Mouse (Mus musculus): Measurements from ENCODE around the gene Igf1r.
A peak's percentile ranks its signal among the peaks of the same experiment; 100 is the strongest.

Igf1r gene

DNA sequence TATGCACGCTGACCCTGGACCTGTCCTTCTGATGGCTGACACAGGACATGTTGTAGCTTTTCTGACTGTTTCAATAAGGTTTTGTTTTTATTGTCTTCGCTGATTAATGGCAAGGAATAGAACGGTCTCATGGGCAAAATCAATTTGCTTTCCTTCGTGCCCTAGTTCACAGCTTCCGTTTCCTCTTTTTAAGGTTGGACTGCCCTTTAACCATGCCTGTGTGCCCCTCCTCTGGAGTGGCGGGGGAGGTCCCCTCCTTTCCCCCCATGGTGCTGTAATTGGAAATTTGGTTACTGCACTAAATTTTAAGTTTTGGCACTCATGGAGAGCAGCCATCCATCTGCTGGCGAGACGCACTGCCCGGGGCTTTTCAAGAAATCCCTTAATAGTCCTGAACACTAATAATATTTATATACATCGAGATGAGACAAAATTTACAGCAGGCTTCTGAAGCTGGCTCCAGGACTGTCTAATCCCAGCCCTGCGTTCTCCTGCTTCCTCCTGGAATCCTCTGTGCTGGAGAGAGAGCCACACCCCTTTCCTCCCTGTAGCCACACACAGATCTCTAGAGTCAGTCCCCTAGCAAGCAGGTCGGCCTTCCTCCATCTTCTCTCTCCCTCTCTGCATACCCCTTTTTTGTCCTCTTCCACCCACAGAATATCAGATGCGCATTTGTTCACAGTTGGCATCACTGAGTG lies 207.6 kb downstream of the Igf1r start:
- no peak for DNase-seq (ENCODE audit: low read depth, low spot score)

DNA sequence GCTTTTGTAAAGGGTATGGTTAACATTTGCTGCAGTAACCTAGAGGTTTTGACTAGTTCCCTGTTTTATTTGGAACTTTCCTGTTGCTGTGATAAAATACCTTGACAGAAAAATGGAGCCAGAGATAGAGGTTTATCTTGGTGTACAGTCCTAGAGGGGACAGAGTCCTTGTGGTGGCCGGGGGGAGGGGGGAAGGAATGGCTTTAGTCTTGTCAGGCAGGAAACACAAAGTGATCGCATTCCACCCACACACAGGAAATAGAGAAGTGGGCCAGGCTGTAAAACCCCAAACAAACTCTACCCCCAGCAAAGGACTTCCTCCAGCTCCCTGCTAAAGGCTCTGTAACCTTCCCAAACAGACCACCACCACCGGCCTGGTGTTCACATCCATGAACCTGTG lies 211.4 kb downstream of the Igf1r start:
- no peak for DNase-seq (ENCODE audit: low read depth, low spot score)

DNA sequence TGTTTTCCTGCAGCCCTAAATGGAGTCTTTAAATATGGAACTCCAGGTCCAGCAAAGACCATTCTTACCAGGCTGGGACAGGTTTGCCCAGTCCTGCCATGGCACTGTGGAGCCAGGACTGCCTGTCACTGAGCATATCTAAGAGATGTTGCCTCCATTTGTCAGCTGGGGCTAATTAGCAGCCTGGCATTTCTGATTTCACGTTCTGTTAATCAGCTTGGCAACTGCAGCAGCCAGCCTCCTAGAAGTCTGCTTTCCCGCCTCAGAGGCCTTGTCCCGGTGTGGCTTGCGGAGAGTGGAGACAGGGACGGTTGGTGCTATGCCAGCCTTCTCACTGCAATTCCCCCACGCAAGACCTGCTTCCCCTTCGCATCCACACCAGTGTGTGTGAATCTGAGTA lies 220.1 kb downstream of the Igf1r start:
- no peak for DNase-seq (ENCODE audit: low read depth, low spot score)

GRCm38 (mm10) chr7:68179672-68180071 lies 227.0 kb downstream of the Igf1r start:
- no peak for DNase-seq (ENCODE audit: low read depth, low spot score)

DNA sequence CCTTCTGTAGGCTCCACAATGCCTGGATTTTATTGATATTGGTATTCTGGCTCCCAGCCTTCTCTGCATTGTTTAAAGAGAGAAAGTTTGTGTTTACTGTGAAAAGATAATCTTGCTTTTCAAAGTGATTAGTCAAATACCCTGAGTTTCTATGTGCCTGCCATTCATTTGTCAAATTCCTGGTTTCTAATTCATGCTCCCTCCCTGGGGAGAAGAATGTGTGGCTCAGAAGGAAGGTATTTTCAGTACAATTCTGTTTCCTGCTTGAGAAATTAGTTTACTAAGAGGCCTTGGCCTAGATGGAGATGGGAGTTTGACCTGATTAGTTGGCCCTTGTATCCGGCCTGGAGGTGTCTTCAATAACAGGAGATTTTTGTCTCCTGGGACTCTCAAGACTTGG lies 228.5 kb downstream of the Igf1r start:
- no peak for DNase-seq (ENCODE audit: low read depth, low spot score)

GRCm38 (mm10) chr7:68182025-68182424 lies 229.4 kb downstream of the Igf1r start:
- no peak for DNase-seq (ENCODE audit: low read depth, low spot score)

GRCm38 (mm10) chr7:68182773-68183172 lies 230.1 kb downstream of the Igf1r start:
- no peak for DNase-seq (ENCODE audit: low read depth, low spot score)

DNA sequence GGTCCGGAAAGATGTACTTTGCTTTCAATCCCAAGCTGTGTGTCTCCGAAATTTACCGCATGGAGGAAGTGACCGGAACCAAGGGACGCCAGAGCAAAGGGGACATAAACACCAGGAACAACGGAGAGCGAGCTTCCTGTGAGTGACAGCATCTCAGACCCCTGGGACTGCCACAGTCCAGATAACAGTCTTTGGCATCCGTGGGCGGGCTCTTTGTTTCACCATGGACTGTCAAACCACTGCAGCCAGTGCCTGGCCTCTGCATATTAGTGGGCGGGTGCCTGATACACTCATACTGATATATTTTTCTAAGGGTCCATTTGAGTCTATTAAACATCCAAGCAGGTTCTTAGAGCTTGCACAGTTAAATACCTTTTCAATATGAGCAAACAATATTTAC lies 230.8 kb downstream of the Igf1r start:
- no peak for DNase-seq (ENCODE audit: low read depth, low spot score)

DNA sequence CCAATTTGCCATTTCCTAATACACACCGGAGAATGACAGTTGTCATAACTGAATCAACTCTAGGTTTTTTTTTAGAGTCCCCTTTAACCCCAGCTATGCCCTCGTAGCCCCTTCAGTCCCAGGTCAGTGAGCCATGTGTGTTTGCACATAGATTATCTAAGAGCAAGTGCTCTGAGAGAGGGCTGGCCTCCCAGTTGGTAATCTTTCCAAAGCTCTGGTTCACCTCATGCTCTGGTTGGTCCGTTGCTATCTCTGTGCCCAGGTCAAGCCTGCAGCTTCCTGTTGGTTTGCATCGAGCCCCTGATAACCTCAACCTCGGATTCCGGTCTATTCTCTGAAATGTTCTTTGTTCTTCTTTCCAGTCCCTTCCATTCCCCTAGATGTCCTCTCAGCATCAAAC lies 236.6 kb downstream of the Igf1r start:
- DNase-seq (ENCODE audit: low read depth, low spot score) = no peak

DNA sequence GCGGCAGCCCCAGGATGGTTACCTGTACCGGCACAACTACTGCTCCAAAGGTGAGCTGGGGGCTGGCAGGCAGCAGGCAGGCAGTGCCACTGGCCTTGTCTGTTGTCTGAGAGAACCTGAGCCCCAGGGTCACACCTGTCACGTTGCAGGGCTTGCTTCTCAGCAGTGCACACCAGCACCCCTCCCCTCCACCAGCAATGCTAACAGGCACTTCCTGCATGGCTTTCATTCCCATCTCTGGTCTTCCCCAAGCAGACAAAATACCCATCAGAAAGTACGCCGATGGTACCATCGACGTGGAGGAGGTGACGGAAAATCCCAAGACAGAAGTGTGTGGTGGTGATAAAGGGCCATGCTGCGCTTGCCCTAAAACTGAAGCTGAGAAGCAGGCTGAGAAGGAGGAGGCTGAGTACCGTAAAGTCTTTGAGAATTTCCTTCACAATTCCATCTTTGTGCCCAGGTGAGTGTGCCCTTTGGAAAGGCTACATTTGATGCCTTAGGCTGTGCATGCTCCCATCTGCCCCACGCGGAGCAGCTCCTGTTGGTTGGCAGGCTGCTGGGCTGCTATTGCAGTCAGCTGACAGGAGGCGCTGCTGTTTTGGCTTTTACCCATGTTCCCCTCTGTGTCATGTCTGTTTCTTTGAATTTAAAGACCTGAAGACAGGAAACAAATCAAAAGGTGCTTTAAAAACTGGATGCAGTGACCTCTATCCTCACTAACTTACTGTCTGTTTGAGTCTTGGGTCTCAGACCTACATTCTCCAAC lies 237.2 kb downstream of the Igf1r start:
- no peak for DNase-seq (ENCODE audit: low read depth, low spot score)

DNA sequence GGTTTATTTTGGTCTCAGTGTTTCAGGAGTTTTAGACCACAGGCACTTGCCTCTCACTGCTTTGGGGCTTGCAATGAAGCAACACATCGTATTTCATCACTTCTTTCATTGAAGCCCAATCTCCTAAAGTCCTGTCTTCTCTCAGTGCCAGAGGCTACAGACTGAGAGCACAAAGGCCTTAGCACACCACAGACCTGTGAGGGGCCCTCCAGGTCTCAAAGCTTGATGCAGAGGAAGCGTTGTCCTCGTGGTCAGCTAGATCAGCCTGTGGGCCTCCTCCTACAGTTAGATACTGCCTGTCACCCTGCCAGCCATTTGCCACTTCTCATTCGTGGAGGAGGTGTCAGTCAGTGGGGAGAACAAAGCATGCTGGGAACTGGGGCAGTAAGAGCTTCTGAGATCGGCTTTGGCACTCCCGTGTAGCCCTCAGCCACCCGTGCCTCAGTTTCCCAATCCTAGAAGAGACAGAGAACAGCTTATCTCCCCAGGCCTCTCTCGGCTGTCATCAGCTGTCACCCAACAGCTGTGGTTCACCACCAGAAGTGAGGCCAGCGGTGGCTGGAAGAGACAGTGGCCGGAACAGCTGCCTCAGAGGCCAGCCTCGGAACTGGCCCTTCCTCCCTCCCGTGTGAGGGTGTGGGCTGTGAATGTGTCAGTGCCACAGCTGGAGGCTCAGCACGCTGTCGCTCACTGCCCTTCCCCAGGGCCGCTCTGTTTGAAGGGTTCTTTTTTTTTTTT lies 241.5 kb downstream of the Igf1r start:
- DNase-seq (ENCODE audit: low read depth, low spot score) = no peak

DNA sequence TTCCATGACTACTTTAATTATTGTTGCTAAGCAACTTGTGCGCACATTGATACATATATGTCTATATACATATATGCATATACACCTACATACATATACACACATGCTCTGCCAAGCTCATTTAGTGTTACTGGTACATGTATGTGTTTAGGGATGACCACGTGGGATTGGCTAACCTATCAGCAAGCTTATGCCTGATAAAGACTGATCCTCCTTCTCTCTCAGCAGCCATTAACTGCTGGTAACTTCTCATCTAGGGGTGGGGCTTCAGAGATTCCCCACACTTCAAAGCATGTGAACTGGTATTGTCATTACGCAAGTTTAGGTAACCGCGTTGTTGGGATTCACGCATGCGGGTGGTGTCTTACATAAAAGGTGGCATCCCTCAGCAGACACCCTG lies 247.0 kb downstream of the Igf1r start:
- no peak for DNase-seq (ENCODE audit: low read depth, low spot score)

DNA sequence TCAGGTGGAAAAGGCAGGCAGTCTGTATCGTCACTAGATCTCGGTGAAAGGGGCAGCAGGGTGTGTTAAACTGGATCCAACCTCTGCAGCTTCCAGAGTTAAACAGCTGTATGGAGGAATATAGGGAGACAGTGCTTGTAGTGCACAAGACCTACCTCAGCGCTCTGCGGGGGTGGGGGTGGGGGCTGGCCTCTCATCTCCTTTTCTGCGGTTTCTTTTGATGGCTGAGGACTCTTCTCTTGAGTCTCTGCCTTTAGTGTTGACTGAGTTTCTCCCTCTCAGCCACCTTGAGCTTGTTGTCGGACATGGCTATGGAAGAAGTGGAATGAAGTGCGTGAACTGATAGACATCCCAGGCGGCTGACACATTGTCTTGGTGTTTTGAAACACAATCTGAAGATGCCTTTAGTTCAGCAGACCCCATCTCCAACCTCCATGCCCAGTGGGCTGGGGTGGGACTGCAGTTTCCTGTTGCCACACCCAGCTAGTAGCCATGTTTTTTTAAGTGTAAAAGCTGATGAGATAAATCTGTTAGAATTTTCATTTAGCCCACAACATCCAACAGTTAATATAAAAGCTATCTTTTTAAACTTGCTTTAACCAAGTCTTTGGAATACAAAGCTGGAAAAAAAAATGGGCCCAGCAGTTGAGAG lies 253.3 kb downstream of the Igf1r start:
- DNase-seq (ENCODE audit: low read depth, low spot score) = no peak

- no peak for DNase-seq (ENCODE audit: low read depth, low spot score)
Measured at GRCm38 (mm10) chr7:68209039-68209438, 256.4 kb downstream of the Igf1r start.

- DNase-seq (ENCODE audit: low read depth, low spot score) = no peak
Measured at GRCm38 (mm10) chr7:68210417-68210816, 257.8 kb downstream of the Igf1r start.

- DNase-seq (ENCODE audit: low read depth, low spot score) = no peak
Measured at GRCm38 (mm10) chr7:68211883-68212282, 259.3 kb downstream of the Igf1r start.

- DNase-seq (ENCODE audit: low read depth, low spot score) = no peak
Measured at GRCm38 (mm10) chr7:68213842-68214241, 261.2 kb downstream of the Igf1r start.

DNA sequence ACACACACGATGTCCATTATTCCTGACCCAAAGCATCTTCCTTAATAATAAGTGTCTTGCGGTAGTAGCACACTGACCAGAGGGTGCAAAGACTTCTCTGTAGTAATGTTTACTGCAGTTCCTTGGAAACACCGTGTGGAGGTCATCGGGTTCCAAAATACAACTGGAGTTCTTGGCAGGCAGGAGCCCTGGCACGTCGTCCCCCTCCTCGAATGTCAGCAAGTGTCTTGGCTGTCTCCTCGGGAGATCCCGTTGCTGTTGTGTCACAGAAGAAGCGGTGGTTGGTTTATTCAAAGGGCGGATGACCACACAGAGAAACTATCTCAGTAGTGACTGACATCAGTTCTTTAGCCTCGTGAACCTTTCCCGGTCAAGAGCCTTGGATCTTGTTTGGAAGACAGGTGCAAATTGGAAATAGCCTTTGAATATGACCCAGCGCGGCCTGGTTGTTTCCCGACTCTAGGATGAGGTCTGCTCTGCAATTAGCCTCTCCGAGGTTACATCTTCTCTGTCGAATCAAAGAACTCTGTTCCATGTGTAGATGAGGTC lies 263.0 kb downstream of the Igf1r start:
- DNase-seq (ENCODE audit: low read depth, low spot score) = no peak

DNA sequence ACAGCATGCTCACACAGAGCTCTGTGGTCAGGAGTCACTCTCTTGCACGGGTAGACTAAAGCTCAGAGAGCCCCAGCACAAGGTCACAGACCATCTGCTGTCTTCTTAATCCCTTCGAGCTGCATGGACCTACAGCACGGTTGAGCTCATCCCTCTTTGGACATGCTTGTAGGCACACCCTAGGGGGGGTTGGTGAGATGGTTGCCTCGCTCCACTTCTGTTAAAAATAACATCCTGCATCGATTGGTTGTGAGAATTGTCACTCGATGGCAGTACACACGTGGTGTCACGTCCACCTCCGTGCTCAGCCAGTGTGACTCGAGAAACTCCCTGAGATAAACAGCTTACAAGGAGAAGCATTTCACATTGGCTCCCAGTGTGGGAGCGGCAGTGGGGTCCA lies 266.3 kb downstream of the Igf1r start:
- DNase-seq (ENCODE audit: low read depth, low spot score) = peak; percentile 52

- DNase-seq (ENCODE audit: low read depth, low spot score) = no peak
Measured at GRCm38 (mm10) chr7:68221677-68222230, 269.1 kb downstream of the Igf1r start.

GRCm38 (mm10) chr7:68223356-68223808 lies 270.8 kb downstream of the Igf1r start:
- no peak for DNase-seq (ENCODE audit: low read depth, low spot score)
